30 mouse cellular contexts compared by ENCODE assay signal in genomic region chr7:44585606-44586005, GRCm38 (mm10). TPM values are rescaled to one million over a fixed set of nuclear protein-coding genes. Genes with fewer than 3 reads are reported as not detected.
DNase-seq lines count a peak whose midpoint lies in the region; ATAC-seq lines count a peak whose summit lies in the region.
"Had no signal": no experiment of that assay in that cellular context is flagged by ENCODE, and none has a peak within 500 bp of the region (broad histone marks: within the 10 kb centered on the region; RNA-seq: fewer than 3 reads in every experiment).

No protein-coding gene starts in this region.

- H3K4me1 ChIP-seq in forebrain, embryonic 11.5 days (replicated peaks; ENCODE audit: control insufficient read depth, insufficient read depth, low read length) = peaks cover 14% of the 10 kb centered on the region; the same call in 1 of the 2 replicates
- H3K4me1 ChIP-seq in forebrain, embryonic 12.5 days = peaks cover 37% of the 10 kb centered on the region
- H3K4me1 ChIP-seq in midbrain, embryonic 11.5 days (ENCODE audit: control insufficient read depth, insufficient read depth, low read length) = peaks cover 22% of the 10 kb centered on the region
- H3K4me1 ChIP-seq in midbrain, embryonic 10.5 days = peaks cover 43% of the 10 kb centered on the region

- ATAC-seq in forebrain, embryonic 11.5 days (replicated peaks; ENCODE audit: low FRiP score) = no peak
- ATAC-seq in forebrain, embryonic 12.5 days (ENCODE audit: low FRiP score) = no peak
- ATAC-seq in midbrain, embryonic 11.5 days (ENCODE audit: low FRiP score) = no peak
- ATAC-seq: forebrain, embryonic 14.5 days; forebrain, postnatal 0 days; hindbrain, postnatal 0 days; inflammation-experienced regulatory T-cells, adult 6 months; intestine, embryonic 16.5 days; Patski had no signal

- WGBS in forebrain, embryonic 11.5 days = 93% methylated on average over 6 of the region's 6 CpGs
- 90% methylated on average over 6 of the region's 6 CpGs for WGBS in forebrain, embryonic 12.5 days
- WGBS in midbrain, embryonic 11.5 days = 91% methylated on average over 6 of the region's 6 CpGs
- 96% methylated on average over 6 of the region's 6 CpGs for WGBS in midbrain, embryonic 10.5 days

- H3K9me3 ChIP-seq in forebrain, embryonic 11.5 days (ENCODE audit: control insufficient read depth, low read length) = no peaks in the 10 kb centered on the region
- H3K9me3 ChIP-seq in forebrain, embryonic 12.5 days = no peaks in the 10 kb centered on the region
- H3K9me3 ChIP-seq in midbrain, embryonic 11.5 days (ENCODE audit: control insufficient read depth, low read length) = no peaks in the 10 kb centered on the region
- no peaks in the 10 kb centered on the region for H3K9me3 ChIP-seq in midbrain, embryonic 10.5 days (replicated peaks)
- H3K9me3 ChIP-seq: embryonic facial prominence, embryonic 10.5 days; embryonic facial prominence, embryonic 13.5 days; heart, embryonic 12.5 days; heart, embryonic 15.5 days had no signal

- H3K36me3 ChIP-seq in forebrain, embryonic 11.5 days (ENCODE audit: control insufficient read depth, insufficient read depth, low read length) = no peaks in the 10 kb centered on the region
- no peaks in the 10 kb centered on the region for H3K36me3 ChIP-seq in forebrain, embryonic 12.5 days (replicated peaks)
- no peaks in the 10 kb centered on the region for H3K36me3 ChIP-seq in midbrain, embryonic 11.5 days (ENCODE audit: control insufficient read depth, insufficient read depth, low read length)
- no peaks in the 10 kb centered on the region for H3K36me3 ChIP-seq in midbrain, embryonic 10.5 days
- H3K36me3 ChIP-seq: embryonic facial prominence, embryonic 10.5 days; embryonic facial prominence, embryonic 13.5 days; G1E; heart, embryonic 12.5 days; heart, embryonic 15.5 days had no signal

- no peak overlapping the region for H3K9ac ChIP-seq in forebrain, embryonic 11.5 days (ENCODE audit: low read length)
- H3K9ac ChIP-seq in forebrain, embryonic 12.5 days = no peak overlapping the region
- no peak overlapping the region for H3K9ac ChIP-seq in midbrain, embryonic 11.5 days (ENCODE audit: low read length)
- H3K9ac ChIP-seq: heart, embryonic 12.5 days; heart, embryonic 15.5 days had no signal

- H3K27me3 ChIP-seq in forebrain, embryonic 11.5 days (ENCODE audit: control insufficient read depth, insufficient read depth, low read length) = peaks cover 15% of the 10 kb centered on the region
- peaks cover 59% of the 10 kb centered on the region for H3K27me3 ChIP-seq in forebrain, embryonic 12.5 days
- peaks cover 18% of the 10 kb centered on the region for H3K27me3 ChIP-seq in midbrain, embryonic 11.5 days (ENCODE audit: control insufficient read depth, insufficient read depth, low read length)
- H3K27me3 ChIP-seq in midbrain, embryonic 10.5 days (ENCODE audit: low read depth, poor library complexity, severe bottlenecking) = peaks cover 55% of the 10 kb centered on the region
- H3K27me3 ChIP-seq: CH12.LX had no signal

- no peak overlapping the region for H3K27ac ChIP-seq in forebrain, embryonic 11.5 days (ENCODE audit: low read depth, low read length)
- H3K27ac ChIP-seq in forebrain, embryonic 12.5 days = no peak overlapping the region
- H3K27ac ChIP-seq in midbrain, embryonic 11.5 days (ENCODE audit: low read depth, low read length) = no peak overlapping the region
- H3K27ac ChIP-seq in midbrain, embryonic 10.5 days (replicated peaks) = no peak overlapping the region
- H3K27ac ChIP-seq: embryonic facial prominence, embryonic 13.5 days; gastrocnemius, adult 2 months; heart, embryonic 15.5 days had no signal

- DNase-seq in cerebellum, adult 8-10 months = peak; percentile 25
- no peak for DNase-seq in cerebellum, postnatal 14 days
- peak; percentile 38 for DNase-seq in forebrain, embryonic 11.5 days (ENCODE audit: low spot score)
- peak; percentile 62 for DNase-seq in midbrain, embryonic 11.5 days (ENCODE audit: low spot score, missing footprints)
- no peak for DNase-seq in midbrain, embryonic 10.5 days (ENCODE audit: low spot score)
- DNase-seq: adrenal gland, postnatal 10 days; adrenal gland, postnatal 36 days; B cell, adult 2 months; cerebellum, adult 11 months; embryo, embryonic 11 days; forebrain, postnatal 0 days; gastrocnemius, adult 2 months; gastrocnemius, postnatal 14 days; heart, adult 18-20 months; heart, postnatal 10 days; heart, postnatal 4 days had no signal

- H3K4me3 ChIP-seq in forebrain, embryonic 11.5 days (ENCODE audit: low read depth, low read length) = no peak overlapping the region
- no peak overlapping the region for H3K4me3 ChIP-seq in forebrain, embryonic 12.5 days (replicated peaks)
- H3K4me3 ChIP-seq in midbrain, embryonic 11.5 days (ENCODE audit: low read depth, low read length) = no peak overlapping the region
- no peak overlapping the region for H3K4me3 ChIP-seq in midbrain, embryonic 10.5 days
- H3K4me3 ChIP-seq: erythroblast, embryonic 14.5 days; heart, embryonic 12.5 days; heart, embryonic 15.5 days had no signal

- H3K4me2 ChIP-seq in forebrain, embryonic 11.5 days (ENCODE audit: low read depth, low read length, severe bottlenecking) = no peak overlapping the region
- no peak overlapping the region for H3K4me2 ChIP-seq in forebrain, embryonic 12.5 days
- no peak overlapping the region for H3K4me2 ChIP-seq in midbrain, embryonic 11.5 days
- H3K4me2 ChIP-seq: heart, embryonic 15.5 days had no signal

RNA-seq across cellular contexts. Expression of gene Kcnc3, which starts 4.9 kb away (rescaled TPM):
- polyA plus RNA-seq in forebrain, embryonic 11.5 days (2014; fragmentation: Nextera tagmentation; extraction: Ambion mirVana) = 1.8 and 2.0 TPM in 2 replicates
- 1.7 and 1.9 TPM in 2 replicates for polyA plus RNA-seq in forebrain, embryonic 12.5 days (2016; fragmentation: Nextera tagmentation; extraction: Ambion mirVana)
- polyA plus RNA-seq in midbrain, embryonic 11.5 days (2014; fragmentation: Nextera tagmentation; extraction: Ambion mirVana) = 0.86 and 1.3 TPM in 2 replicates
- polyA plus RNA-seq in midbrain, embryonic 10.5 days (2016; fragmentation: Nextera tagmentation; extraction: Ambion mirVana) = 1.1 and 1.2 TPM in 2 replicates
- polyA plus RNA-seq: G1E; inflammation-experienced regulatory T-cells, adult 6 months had no signal

RNA-seq across cellular contexts. Expression of gene Napsa, which starts 13.4 kb away (rescaled TPM):
- 0.68 and 0.92 TPM in 2 replicates for polyA plus RNA-seq in forebrain, embryonic 11.5 days (2014; fragmentation: Nextera tagmentation; extraction: Ambion mirVana)
- 0.38 and 0.51 TPM in 2 replicates for polyA plus RNA-seq in forebrain, embryonic 12.5 days (2016; fragmentation: Nextera tagmentation; extraction: Ambion mirVana)
- polyA plus RNA-seq in midbrain, embryonic 11.5 days (2014; fragmentation: Nextera tagmentation; extraction: Ambion mirVana) = 0.21 and 0.33 TPM in 2 replicates
- polyA plus RNA-seq in midbrain, embryonic 10.5 days (2016; fragmentation: Nextera tagmentation; extraction: Ambion mirVana) = 0.36 and 0.42 TPM in 2 replicates
- polyA plus RNA-seq: heart, embryonic 12.5 days had no signal

RNA-seq across cellular contexts. Expression of gene Nr1h2, which starts 31.9 kb away (rescaled TPM):
- 72.3 and 76.4 TPM in 2 replicates for polyA plus RNA-seq in forebrain, embryonic 11.5 days (2014; fragmentation: Nextera tagmentation; extraction: Ambion mirVana)
- polyA plus RNA-seq in forebrain, embryonic 12.5 days (2016; fragmentation: Nextera tagmentation; extraction: Ambion mirVana) = 72.7 and 73.5 TPM in 2 replicates
- 63.8 and 69.6 TPM in 2 replicates for polyA plus RNA-seq in midbrain, embryonic 11.5 days (2014; fragmentation: Nextera tagmentation; extraction: Ambion mirVana)
- 82.8 and 84.2 TPM in 2 replicates for polyA plus RNA-seq in midbrain, embryonic 10.5 days (2016; fragmentation: Nextera tagmentation; extraction: Ambion mirVana)

RNA-seq across cellular contexts. Expression of gene Pold1, which starts 37.0 kb away (rescaled TPM):
- 124 and 133 TPM in 2 replicates for polyA plus RNA-seq in forebrain, embryonic 11.5 days (2014; fragmentation: Nextera tagmentation; extraction: Ambion mirVana)
- polyA plus RNA-seq in forebrain, embryonic 12.5 days (2016; fragmentation: Nextera tagmentation; extraction: Ambion mirVana) = 111 and 126 TPM in 2 replicates
- polyA plus RNA-seq in midbrain, embryonic 11.5 days (2014; fragmentation: Nextera tagmentation; extraction: Ambion mirVana) = 51.8 and 58.5 TPM in 2 replicates
- 168 and 179 TPM in 2 replicates for polyA plus RNA-seq in midbrain, embryonic 10.5 days (2016; fragmentation: Nextera tagmentation; extraction: Ambion mirVana)

RNA-seq across cellular contexts. Expression of gene Spib, which starts 53.7 kb away (rescaled TPM):
- polyA plus RNA-seq in forebrain, embryonic 11.5 days (2014; fragmentation: Nextera tagmentation; extraction: Ambion mirVana) = 0.13 and 0.23 TPM in 2 replicates
- polyA plus RNA-seq in forebrain, embryonic 12.5 days (2016; fragmentation: Nextera tagmentation; extraction: Ambion mirVana) = not detected in 2 replicates
- polyA plus RNA-seq in midbrain, embryonic 11.5 days (2014; fragmentation: Nextera tagmentation; extraction: Ambion mirVana) = 0.07 TPM in 1 of 2 replicates, not detected in the other
- polyA plus RNA-seq in midbrain, embryonic 10.5 days (2016; fragmentation: Nextera tagmentation; extraction: Ambion mirVana) = not detected in 2 replicates
- polyA plus RNA-seq: embryonic facial prominence, embryonic 10.5 days; forebrain, embryonic 14.5 days; forebrain, postnatal 0 days; G1E; heart, embryonic 12.5 days; hindbrain, embryonic 11.5 days; hindbrain, postnatal 0 days had no signal

Comparison
In these comparisons a context has a peak if more than half of its experiments do, and no peak if none do; other contexts are left out.
1. DNase-seq: peak in cerebellum, adult 8-10 months (single experiment), forebrain, embryonic 11.5 days (single experiment) and midbrain, embryonic 11.5 days (single experiment); none in cerebellum, postnatal 14 days (0 of 2) and midbrain, embryonic 10.5 days (single experiment).